14 mouse cellular contexts compared by ENCODE assay signal in genomic region chr7:79299548-79299947, GRCm38 (mm10). TPM values are rescaled to one million over a fixed set of nuclear protein-coding genes. Genes with fewer than 3 reads are reported as not detected.
A peak's percentile ranks its signal among the peaks of the same experiment; 100 is the strongest.
DNase-seq lines count a peak whose midpoint lies in the region; ATAC-seq and TF ChIP-seq lines count a peak whose summit lies in the region.
"Had no signal": no experiment of that assay in that cellular context is flagged by ENCODE, and none has a peak within 500 bp of the region (broad histone marks: within the 10 kb centered on the region; RNA-seq: fewer than 3 reads in every experiment).

No protein-coding gene starts in this region.

- H3K27ac ChIP-seq in heart, adult 2 months = no peak overlapping the region
- H3K27ac ChIP-seq in liver, embryonic 13.5 days = 0 out of 2 replicates have a peak overlapping the region, but pooled peaks have one; percentile 30
- H3K27ac ChIP-seq in liver, embryonic 11.5 days (ENCODE audit: low read depth, low read length) = no peak overlapping the region
- peak overlapping the region; percentile 96 for H3K27ac ChIP-seq in cortical plate, adult 2 months (ENCODE audit: insufficient read depth, low read length)
- H3K27ac ChIP-seq: limb, embryonic 12.5 days; neural tube, embryonic 12.5 days had no signal

- no peak overlapping the region for H3K4me2 ChIP-seq in liver, embryonic 13.5 days
- no peak overlapping the region for H3K4me2 ChIP-seq in liver, embryonic 11.5 days
- H3K4me2 ChIP-seq: embryonic facial prominence, embryonic 15.5 days; heart, embryonic 11.5 days; limb, embryonic 12.5 days; neural tube, embryonic 12.5 days had no signal

- WGBS in heart, adult 2 months = 63% methylated on average over 7 of the region's 7 CpGs
- WGBS in liver, embryonic 13.5 days (ENCODE audit: insufficient replicate concordance) = 68% methylated on average over 7 of the region's 7 CpGs
- 67% methylated on average over 7 of the region's 7 CpGs for WGBS in liver, embryonic 11.5 days

- H3K79me2 ChIP-seq in heart, adult 2 months (replicated peaks; ENCODE audit: control insufficient read depth, insufficient read depth, low read length) = no peaks in the 10 kb centered on the region

- no peak for TF ChIP-seq POLR2A in heart, adult 2 months (IDR thresholded peaks at IDR 0.05; ENCODE audit: insufficient read depth, low read depth, low read length)
- no peak for TF ChIP-seq POLR2A in cortical plate, adult 2 months (IDR thresholded peaks at IDR 0.05; ENCODE audit: extremely low read depth, insufficient read depth, low read length)

- H3K27me3 ChIP-seq in heart, adult 2 months (ENCODE audit: control insufficient read depth, insufficient read depth, low read length) = no peaks in the 10 kb centered on the region
- H3K27me3 ChIP-seq in liver, embryonic 13.5 days = no peaks in the 10 kb centered on the region
- H3K27me3 ChIP-seq in liver, embryonic 11.5 days (replicated peaks; ENCODE audit: control insufficient read depth, insufficient read depth, low read length) = no peaks in the 10 kb centered on the region
- H3K27me3 ChIP-seq: embryonic facial prominence, embryonic 15.5 days; limb, embryonic 12.5 days; neural tube, embryonic 12.5 days had no signal

- no peak overlapping the region for H3K4me3 ChIP-seq in heart, adult 2 months
- no peak overlapping the region for H3K4me3 ChIP-seq in liver, embryonic 13.5 days (replicated peaks)
- H3K4me3 ChIP-seq in liver, embryonic 11.5 days (ENCODE audit: low read depth, low read length) = no peak overlapping the region
- H3K4me3 ChIP-seq in cortical plate, adult 2 months (ENCODE audit: insufficient read depth, low read length) = no peak overlapping the region
- H3K4me3 ChIP-seq: embryonic facial prominence, embryonic 15.5 days; limb, embryonic 12.5 days; neural tube, embryonic 12.5 days had no signal

- H3K36me3 ChIP-seq in heart, adult 2 months (ENCODE audit: control insufficient read depth, insufficient read depth, low read length) = peaks cover 3% of the 10 kb centered on the region
- H3K36me3 ChIP-seq in liver, embryonic 13.5 days = peaks cover 79% of the 10 kb centered on the region
- H3K36me3 ChIP-seq in liver, embryonic 11.5 days (ENCODE audit: control insufficient read depth, insufficient read depth, low read length) = no peaks in the 10 kb centered on the region

- ATAC-seq in liver, embryonic 13.5 days (ENCODE audit: low read depth) = no peak
- no peak for ATAC-seq in liver, embryonic 11.5 days (replicated peaks; ENCODE audit: low FRiP score)
- no peak for ATAC-seq in frontal cortex, adult (ENCODE audit: low TSS enrichment)

- H3K9me3 ChIP-seq in liver, embryonic 13.5 days (replicated peaks) = no peaks in the 10 kb centered on the region
- H3K9me3 ChIP-seq in liver, embryonic 11.5 days (ENCODE audit: control insufficient read depth, low read length) = no peaks in the 10 kb centered on the region
- H3K9me3 ChIP-seq: embryonic facial prominence, embryonic 15.5 days; neural tube, embryonic 12.5 days had no signal

- intact Hi-C loops in heart, adult 2 months (cut with DNase I) = no loop called here
- intact Hi-C loops in heart, postnatal 36 days (cut with DNase I) = no loop called here

- H3K4me1 ChIP-seq in heart, adult 2 months (ENCODE audit: control insufficient read depth, insufficient read depth, low read length) = peaks cover 6% of the 10 kb centered on the region; the same call in 1 of the 2 replicates
- peaks cover 41% of the 10 kb centered on the region for H3K4me1 ChIP-seq in liver, embryonic 13.5 days (replicated peaks)
- peaks cover 20% of the 10 kb centered on the region for H3K4me1 ChIP-seq in liver, embryonic 11.5 days (replicated peaks; ENCODE audit: control insufficient read depth, insufficient read depth, low read length)
- peaks cover 12% of the 10 kb centered on the region for H3K4me1 ChIP-seq in cortical plate, adult 2 months (ENCODE audit: control insufficient read depth, insufficient read depth, low read length)

- no peak for TF ChIP-seq EP300 in heart, adult 2 months (IDR thresholded peaks at IDR 0.05; ENCODE audit: insufficient read depth, low read depth, low read length)

- no peak for DNase-seq in heart, adult 2 months
- DNase-seq in heart, postnatal 36 days = no peak
- DNase-seq in liver, embryonic 13.5 days = no peak
- DNase-seq in liver, embryonic 11.5 days (ENCODE audit: low spot score) = no peak
- DNase-seq in lung, postnatal 25 days (ENCODE audit: low spot score) = peak; percentile 80
- no peak for DNase-seq in cerebellum, adult 11-12 months
- DNase-seq: cerebellum, postnatal 36 days; right cerebral cortex, adult 18-20 months had no signal

- TF ChIP-seq CTCF in heart, adult 2 months (IDR thresholded peaks at IDR 0.05) = no peak
- TF ChIP-seq CTCF in cortical plate, adult 2 months (IDR thresholded peaks at IDR 0.05; ENCODE audit: extremely low read depth, insufficient read depth, low read length) = no peak

- H3K9ac ChIP-seq in heart, adult 2 months (ENCODE audit: low read depth, low read length) = 0 out of 2 replicates have a peak overlapping the region, but pooled peaks have one; percentile 8
- no peak overlapping the region for H3K9ac ChIP-seq in liver, embryonic 13.5 days
- H3K9ac ChIP-seq in liver, embryonic 11.5 days (ENCODE audit: low read depth, low read length) = no peak overlapping the region
- H3K9ac ChIP-seq: embryonic facial prominence, embryonic 15.5 days; limb, embryonic 12.5 days; neural tube, embryonic 12.5 days had no signal

RNA-seq across cellular contexts. Expression of gene Abhd2, which starts 26.5 kb away (rescaled TPM):
- total RNA-seq in heart, adult 2 months (2021) = 10 to 100 TPM; 33.8 to 36.3 TPM
- 8.4 and 15.8 TPM in 2 replicates for polyA plus RNA-seq in heart, adult 2 months (2012; rRNA removed)
- 10 to 100 TPM; 29.7 to 37.5 TPM for total RNA-seq in heart, postnatal 36 days (2021)
- polyA plus RNA-seq in liver, embryonic 13.5 days (2015; fragmentation: Nextera tagmentation; extraction: Ambion mirVana) = 8.2 and 11.9 TPM in 2 replicates
- 11.5 and 13.4 TPM in 2 replicates for polyA plus RNA-seq in liver, embryonic 11.5 days (2014; fragmentation: Nextera tagmentation; extraction: Ambion mirVana)
- 43.1 and 43.5 TPM in 2 replicates for polyA plus RNA-seq in cortical plate, adult 2 months (2012; rRNA removed)

Comparison
In these comparisons a context has a peak if more than half of its experiments do, and no peak if none do; other contexts are left out.
1. H3K27ac ChIP-seq: peak in liver, embryonic 13.5 days (single experiment) and cortical plate, adult 2 months (single experiment); none in heart, adult 2 months (single experiment) and liver, embryonic 11.5 days (single experiment).